Mouse (Mus musculus): ENCODE measurements around the gene Atp6v1g3.

DNA sequence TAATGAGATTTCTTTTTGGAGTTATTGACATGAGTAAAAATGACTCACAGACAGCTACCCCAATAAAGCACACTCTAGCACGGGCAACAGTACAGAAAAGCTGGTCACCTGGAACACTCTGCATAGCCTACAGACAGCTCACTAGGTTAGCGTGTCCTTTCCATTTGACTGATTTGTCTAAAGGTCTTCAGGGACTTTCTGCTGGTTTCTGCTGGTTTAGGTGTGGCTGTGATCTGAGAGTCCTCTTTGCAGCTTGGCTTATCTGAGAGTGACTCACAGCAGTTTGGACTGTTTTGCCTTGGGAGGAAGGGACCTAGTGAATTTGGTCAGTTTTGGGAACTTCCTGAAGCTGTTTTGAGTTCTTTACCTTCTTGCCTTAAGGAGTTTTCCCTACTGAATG lies 24.8 kb upstream of the Atp6v1g3 start:
- TF ChIP-seq CTCF (IDR thresholded peaks at IDR 0.05; ENCODE audit: control insufficient read depth, insufficient read depth, insufficient read length), result no peak
- no peak for TF ChIP-seq MAX (IDR thresholded peaks at IDR 0.05)
- TF ChIP-seq MYOD1 (IDR thresholded peaks at IDR 0.05; ENCODE audit: control insufficient read depth, insufficient read length, low read depth), result no peak
- TF ChIP-seq USF1 (IDR thresholded peaks at IDR 0.05; ENCODE audit: low read depth), result no peak
- TF ChIP-seq CEBPB (IDR thresholded peaks at IDR 0.05; ENCODE audit: low read depth), result no peak
- TF ChIP-seq FOSL1 (IDR thresholded peaks at IDR 0.05; ENCODE audit: insufficient read depth, low read length, poor library complexity, severe bottlenecking), result no peak
- no peak for TF ChIP-seq MYOG (IDR thresholded peaks at IDR 0.05; ENCODE audit: control insufficient read depth, extremely low read depth, insufficient read length)
